In the genomic region with DNA sequence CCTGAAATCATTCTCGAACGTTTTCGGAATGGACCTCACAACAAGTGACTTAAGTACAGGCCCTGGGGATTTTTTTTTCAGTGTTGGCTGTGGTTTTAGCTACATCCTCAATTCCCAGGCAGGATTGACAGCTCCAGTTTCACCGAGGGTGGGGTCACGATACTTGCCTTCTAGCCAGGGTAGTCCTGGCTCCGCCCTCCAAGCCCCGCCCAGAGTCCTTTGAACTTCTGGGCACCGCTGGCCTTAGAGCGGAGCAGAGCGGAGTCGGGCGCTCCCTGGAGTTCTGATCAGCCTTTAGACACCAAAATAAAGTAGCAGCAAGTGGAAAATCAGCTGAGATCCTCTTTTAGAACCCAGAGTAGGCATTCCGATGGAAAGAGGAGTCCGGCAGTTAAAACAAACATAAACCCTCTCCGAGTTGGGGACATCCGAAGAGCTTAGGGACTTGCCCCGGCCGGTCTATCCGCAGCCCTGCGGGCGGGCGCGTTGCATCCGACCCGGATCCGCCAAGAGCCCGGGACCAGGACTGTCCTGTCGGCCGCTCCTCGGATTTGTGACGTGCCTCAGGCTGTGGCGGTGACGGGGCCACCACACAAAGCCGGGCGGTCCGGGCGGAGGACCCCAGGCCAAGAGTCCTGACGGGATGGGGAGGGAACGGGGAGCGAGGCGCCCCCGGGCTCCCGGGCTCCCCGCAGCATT, we compare ENCODE assay signal across 8 mouse cellular contexts. TPM values are rescaled to one million over a fixed set of nuclear protein-coding genes. Genes with fewer than 3 reads are reported as not detected.
DNase-seq lines count a peak whose midpoint lies in the region; ATAC-seq and TF ChIP-seq lines count a peak whose summit lies in the region.

No protein-coding gene starts in this region.

- under 1% methylated on average over 43 of the region's 44 CpGs for WGBS in embryonic facial prominence, embryonic 13.5 days
- WGBS in heart, adult 2 months, result under 1% methylated on average over 44 of the region's 44 CpGs
- WGBS in limb, embryonic 12.5 days, result under 1% methylated on average over 44 of the region's 44 CpGs
- WGBS in midbrain, embryonic 14.5 days, result under 1% methylated on average over 44 of the region's 44 CpGs

- H3K9ac ChIP-seq in embryonic facial prominence, embryonic 13.5 days, result peak overlapping the region; percentile 87
- H3K9ac ChIP-seq in heart, adult 2 months (ENCODE audit: low read depth, low read length), result peak overlapping the region; percentile 96
- peak overlapping the region; percentile 84 for H3K9ac ChIP-seq in limb, embryonic 12.5 days (replicated peaks)
- H3K9ac ChIP-seq in midbrain, embryonic 14.5 days (replicated peaks; ENCODE audit: low read length), result peak overlapping the region; percentile 76

- ATAC-seq in embryonic facial prominence, embryonic 13.5 days (ENCODE audit: insufficient number of reproducible peaks, insufficient read depth, low FRiP score, low TSS enrichment, low read depth), result peak; percentile 78
- peak; percentile 75 for ATAC-seq in limb, embryonic 12.5 days (ENCODE audit: insufficient number of reproducible peaks, insufficient read depth, low FRiP score, low TSS enrichment, low read depth)
- peak; percentile 87 for ATAC-seq in midbrain, embryonic 14.5 days (ENCODE audit: low FRiP score, low TSS enrichment)

- H3K27me3 ChIP-seq in embryonic facial prominence, embryonic 13.5 days, result peaks cover 35% of the 10 kb centered on the region
- no peaks in the 10 kb centered on the region for H3K27me3 ChIP-seq in heart, adult 2 months (ENCODE audit: control insufficient read depth, insufficient read depth, low read length)
- peaks cover 47% of the 10 kb centered on the region for H3K27me3 ChIP-seq in limb, embryonic 12.5 days
- H3K27me3 ChIP-seq in midbrain, embryonic 14.5 days (ENCODE audit: control insufficient read depth, insufficient read depth, low read length), result peaks cover 20% of the 10 kb centered on the region

- TF ChIP-seq POLR2A in heart, adult 2 months (IDR thresholded peaks at IDR 0.05; ENCODE audit: insufficient read depth, low read depth, low read length), result peak; percentile 94

- no peaks in the 10 kb centered on the region for H3K36me3 ChIP-seq in embryonic facial prominence, embryonic 13.5 days
- H3K36me3 ChIP-seq in heart, adult 2 months (ENCODE audit: control insufficient read depth, insufficient read depth, low read length), result no peaks in the 10 kb centered on the region
- H3K36me3 ChIP-seq in limb, embryonic 12.5 days, result no peaks in the 10 kb centered on the region
- no peaks in the 10 kb centered on the region for H3K36me3 ChIP-seq in midbrain, embryonic 14.5 days (ENCODE audit: control insufficient read depth, insufficient read depth, low read length)

- peak overlapping the region; percentile 94 for H3K27ac ChIP-seq in embryonic facial prominence, embryonic 13.5 days
- H3K27ac ChIP-seq in heart, adult 2 months, result peak overlapping the region; percentile 97
- peak overlapping the region; percentile 92 for H3K27ac ChIP-seq in limb, embryonic 12.5 days
- H3K27ac ChIP-seq in midbrain, embryonic 14.5 days (replicated peaks; ENCODE audit: low read depth, low read length), result peak overlapping the region; percentile 82

- peaks cover 41% of the 10 kb centered on the region for H3K4me1 ChIP-seq in embryonic facial prominence, embryonic 13.5 days
- H3K4me1 ChIP-seq in heart, adult 2 months (ENCODE audit: control insufficient read depth, insufficient read depth, low read length), result peaks cover 2% of the 10 kb centered on the region; the same call in 1 of the 2 replicates
- peaks cover 32% of the 10 kb centered on the region for H3K4me1 ChIP-seq in limb, embryonic 12.5 days (replicated peaks)
- peaks cover 9% of the 10 kb centered on the region; the same call in 1 of the 2 replicates for H3K4me1 ChIP-seq in midbrain, embryonic 14.5 days (ENCODE audit: control insufficient read depth, insufficient read depth, low read length)

- TF ChIP-seq CTCF in heart, adult 2 months (IDR thresholded peaks at IDR 0.05), result no peak

- peak overlapping the region; percentile 97 for H3K4me2 ChIP-seq in embryonic facial prominence, embryonic 13.5 days
- H3K4me2 ChIP-seq in limb, embryonic 12.5 days, result peak overlapping the region; percentile 99
- H3K4me2 ChIP-seq in midbrain, embryonic 14.5 days (ENCODE audit: low read length), result peak overlapping the region; percentile 95

- H3K79me2 ChIP-seq in heart, adult 2 months (replicated peaks; ENCODE audit: control insufficient read depth, insufficient read depth, low read length), result no peaks in the 10 kb centered on the region

- peak overlapping the region; percentile 82 for H3K4me3 ChIP-seq in embryonic facial prominence, embryonic 13.5 days
- peak overlapping the region; percentile 76 for H3K4me3 ChIP-seq in heart, adult 2 months
- peak overlapping the region; percentile 72 for H3K4me3 ChIP-seq in limb, embryonic 12.5 days (replicated peaks)
- peak overlapping the region; percentile 66 for H3K4me3 ChIP-seq in midbrain, embryonic 14.5 days (replicated peaks; ENCODE audit: low read depth, low read length)

- no peaks in the 10 kb centered on the region for H3K9me3 ChIP-seq in embryonic facial prominence, embryonic 13.5 days
- no peaks in the 10 kb centered on the region for H3K9me3 ChIP-seq in limb, embryonic 12.5 days
- H3K9me3 ChIP-seq in midbrain, embryonic 14.5 days (ENCODE audit: control insufficient read depth, low read length), result no peaks in the 10 kb centered on the region

- 0 out of 2 replicates have a peak, but pooled peaks have one; percentile 43 for TF ChIP-seq EP300 in heart, adult 2 months (IDR thresholded peaks at IDR 0.05; ENCODE audit: insufficient read depth, low read depth, low read length)

- peak; percentile 98 for DNase-seq in 3T3-L1 (ENCODE audit: low read depth, low spot score)
- peak; percentile 92 for DNase-seq in adrenal gland, postnatal 25 days
- DNase-seq in heart, adult 2 months, result peak; percentile 95 to 96
- DNase-seq in kidney, adult 8-10 months, result peak; percentile 97 to 98
- DNase-seq in midbrain, embryonic 14.5 days, result peak; percentile 80
- peak; percentile 86 for DNase-seq in spleen, adult 12 weeks (ENCODE audit: low spot score)

- intact Hi-C loops in heart, adult 2 months (cut with DNase I), result loop anchor here (2.0 to 10.0 kb wide), 2 partner anchors 31 to 1137 kb away; a partner anchor contains a TSS

RNA-seq across cellular contexts. Expression of a gene that starts 0.5 kb away (rescaled TPM):
- 7.8 and 12.3 TPM in 2 replicates for total RNA-seq in adrenal gland, postnatal 25 days (2021)
- 6.4 and 7.2 TPM in 2 replicates for polyA plus RNA-seq in embryonic facial prominence, embryonic 13.5 days (2015; fragmentation: Nextera tagmentation; extraction: Ambion mirVana)
- 10 to 100 TPM; 20.9 to 23.2 TPM for total RNA-seq in heart, adult 2 months (2021)
- 21.3 and 28.8 TPM in 2 replicates for polyA plus RNA-seq in heart, adult 2 months (2012; rRNA removed)
- 4.4 and 4.9 TPM in 2 replicates for polyA plus RNA-seq in limb, embryonic 12.5 days (2016; fragmentation: Nextera tagmentation; extraction: Ambion mirVana)
- polyA plus RNA-seq in midbrain, embryonic 14.5 days (2014; fragmentation: Nextera tagmentation; extraction: Ambion mirVana), result 3.6 and 5.0 TPM in 2 replicates

RNA-seq across cellular contexts. Expression of a gene that starts 16.4 kb away (rescaled TPM):
- 264 and 267 TPM in 2 replicates for total RNA-seq in adrenal gland, postnatal 25 days (2021)
- polyA plus RNA-seq in embryonic facial prominence, embryonic 13.5 days (2015; fragmentation: Nextera tagmentation; extraction: Ambion mirVana), result 85.7 and 97.0 TPM in 2 replicates
- total RNA-seq in heart, adult 2 months (2021), result 10 to 100 TPM; 48.3 to 59.4 TPM
- 60.3 and 79.7 TPM in 2 replicates for polyA plus RNA-seq in heart, adult 2 months (2012; rRNA removed)
- 67.2 and 75.4 TPM in 2 replicates for polyA plus RNA-seq in limb, embryonic 12.5 days (2016; fragmentation: Nextera tagmentation; extraction: Ambion mirVana)
- 43.1 and 48.1 TPM in 2 replicates for polyA plus RNA-seq in midbrain, embryonic 14.5 days (2014; fragmentation: Nextera tagmentation; extraction: Ambion mirVana)

Comparison
In these comparisons a context has a peak if more than half of its experiments do, and no peak if none do; other contexts are left out.
1. Peak in every context shown above with its lines: DNase-seq, ATAC-seq, H3K4me3 ChIP-seq and H3K27ac ChIP-seq.